Mouse (Mus musculus) olfactory bulb, adult 2 months (tissue): ENCODE measurements at regions not wholly inside any gene's neighbourhood (a gene's known extent, or its start where the extent isn't known, plus 50 kb on each side); places are given as distances from the start of the nearest gene placed in this dataset.
A peak's percentile ranks its signal among the peaks of the same experiment; 100 is the strongest.

Source experiments
- CTCF ChIP-seq: fragments of 200-500 bp; IDR thresholded peaks from 2 replicates; pipeline ENCODE4 v1.5.1; 2012; ENCODE audit warnings: low read depth, mild to moderate bottlenecking, low read length, moderate library complexity; ENCODE audit not compliant: insufficient read depth
- POLR2A ChIP-seq: fragments of 200-500 bp; IDR thresholded peaks from 2 replicates; pipeline ENCODE4 v1.6.1; 2012; ENCODE audit warnings: mild to moderate bottlenecking, low read depth, low read length, moderate library complexity; ENCODE audit not compliant: insufficient read depth

DNA sequence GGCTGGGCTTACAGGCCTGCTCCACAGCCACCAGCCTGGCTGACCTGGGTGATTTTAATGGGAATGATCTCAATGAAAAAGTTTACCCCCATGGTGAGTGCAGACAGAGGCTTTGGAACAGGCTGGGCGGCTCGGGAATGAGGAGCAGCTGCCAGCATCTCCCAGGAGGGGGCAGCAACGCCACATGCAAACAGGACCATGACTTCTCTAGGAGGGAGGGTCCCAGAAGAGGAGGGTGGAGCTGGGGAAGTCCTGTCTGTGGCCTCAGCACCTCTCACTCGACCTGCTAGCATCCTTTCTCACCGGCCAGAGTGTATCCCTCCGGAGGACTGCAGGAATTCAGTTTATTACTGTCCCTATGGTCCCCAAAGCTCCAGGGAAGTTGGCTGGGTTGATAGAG lies 88.2 kb downstream of the Smim20 start:
- TF ChIP-seq POLR2A (no peak), CTCF (peak; percentile 98)
